Mouse (Mus musculus): ENCODE results near the gene Olfr1252. TPM values are rescaled to one million over a fixed set of nuclear protein-coding genes. Genes with fewer than 3 reads are reported as not detected.

The Olfr1252 gene
- total RNA-seq (2018; cell fraction: chromatin; rRNA removed), result not detected
- total RNA-seq (2018; cell fraction: cytosol; rRNA removed), result not detected
- not detected for total RNA-seq (2018; cell fraction: nucleus; rRNA removed)
- polyA plus RNA-seq (2018), result not detected in 3 replicates

DNA sequence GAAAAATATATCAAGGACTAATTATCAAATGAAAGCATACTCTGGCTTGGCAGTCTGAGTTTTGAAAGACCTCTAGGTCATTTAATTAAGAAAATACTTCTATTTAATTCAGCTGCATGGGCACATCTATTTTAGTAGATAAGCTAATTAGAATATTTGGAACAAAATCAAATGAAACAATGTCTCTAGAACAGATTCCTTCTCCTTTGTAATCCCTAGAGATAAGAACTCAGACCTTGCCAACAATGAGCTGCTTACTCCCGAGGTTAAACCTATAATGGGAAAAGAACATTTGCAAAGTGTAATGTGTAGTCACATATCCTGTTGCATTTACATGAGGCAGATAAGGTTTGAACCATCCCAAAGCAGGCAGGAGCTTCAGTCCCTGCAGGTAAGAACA is at the start of gene Olfr1252:
Olfr1252 (minus strand) TSS at position 101 of the 400 bp plus-strand sequence.
- Histone ChIP-seq H3K36me3 (ENCODE audit: inconsistent target) (no peaks in the 10 kb centered on the region), H3K4me3 (ENCODE audit: inconsistent target) (no peak within 1 kb of the TSS), H3K79me2 (ENCODE audit: inconsistent target) (no peaks in the 10 kb centered on the region), H3K27ac (no peak within 1 kb of the TSS)
- WGBS (ENCODE audit: missing documents), result 56% methylated on average over 1 of the region's 1 CpGs

- WGBS (ENCODE audit: missing documents), result no CpG with 5 or more reads among the region's 1 CpGs
- no peak within 1 kb of the TSS for H3K4me3 ChIP-seq (ENCODE audit: inconsistent target)
- H3K79me2 ChIP-seq (ENCODE audit: inconsistent target), result no peaks in the 10 kb centered on the region
- no peak within 1 kb of the TSS for H3K27ac ChIP-seq
- H3K36me3 ChIP-seq (ENCODE audit: inconsistent target), result no peaks in the 10 kb centered on the region
These were observed 32.2 kb upstream of the Olfr1252 start, which contains the start of gene Olfr1253 for GRCm38 (mm10) chr2:89756990-89757389. Gene Olfr1253 (minus strand): TSS chr2:89757090.

DNA sequence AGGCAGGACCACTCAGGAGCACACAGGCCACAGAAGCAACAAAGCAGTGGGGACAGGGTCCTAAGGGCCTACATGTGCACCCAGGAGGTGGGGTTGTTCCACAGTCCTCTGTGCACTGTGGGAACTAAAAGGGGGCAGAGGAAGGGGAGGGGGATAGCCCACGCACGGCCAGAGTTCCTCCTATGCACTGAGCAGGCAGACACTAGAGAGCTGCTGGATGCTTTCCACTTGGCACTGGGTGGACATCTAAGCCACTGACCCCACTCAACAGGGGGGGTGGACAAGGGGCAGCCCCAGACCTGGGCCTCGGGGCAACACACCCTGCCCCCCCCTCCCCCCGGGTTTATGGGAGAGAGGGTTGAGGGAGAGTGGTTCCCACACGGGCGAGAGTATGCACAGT is 32.8 kb downstream of the Olfr1252 start:
- H3K79me2 ChIP-seq (ENCODE audit: inconsistent target), result no peaks in the 10 kb centered on the region
- no peak overlapping the region for H3K27ac ChIP-seq
- no peaks in the 10 kb centered on the region for H3K36me3 ChIP-seq (ENCODE audit: inconsistent target)
- WGBS (ENCODE audit: missing documents), result 79% methylated on average over 6 of the region's 6 CpGs
- H3K4me3 ChIP-seq (ENCODE audit: inconsistent target), result no peak overlapping the region

- H3K36me3 ChIP-seq (ENCODE audit: inconsistent target), result no peaks in the 10 kb centered on the region
- no peaks in the 10 kb centered on the region for H3K79me2 ChIP-seq (ENCODE audit: inconsistent target)
- no peak within 1 kb of the TSS for H3K27ac ChIP-seq
- no peak within 1 kb of the TSS for H3K4me3 ChIP-seq (ENCODE audit: inconsistent target)
These were observed 53.0 kb downstream of the Olfr1252 start, which contains the start of gene Olfr1251 for GRCm38 (mm10) chr2:89671836-89672235. Gene Olfr1251 (minus strand): TSS chr2:89671936.

Other genes starting within 250 kb of the Olfr1252 start
- not detected in 3 replicates for gene Olfr1241, start 237.9 kb downstream of the Olfr1252 start, polyA plus RNA-seq (2018)
- not detected in 3 replicates for gene Olfr1242, start 226.7 kb downstream of the Olfr1252 start, polyA plus RNA-seq (2018)
- not detected in 3 replicates for gene Olfr1243, start 193.5 kb downstream of the Olfr1252 start, polyA plus RNA-seq (2018)
- gene Olfr1245, start 146.6 kb downstream of the Olfr1252 start, polyA plus RNA-seq (2018), result not detected in 3 replicates
- gene Olfr1246, start 131.9 kb downstream of the Olfr1252 start, polyA plus RNA-seq (2018), result not detected in 3 replicates
- gene Olfr1247, start 110.9 kb downstream of the Olfr1252 start, polyA plus RNA-seq (2018), result not detected in 3 replicates
- not detected in 3 replicates for gene Olfr1248, start 106.8 kb downstream of the Olfr1252 start, polyA plus RNA-seq (2018)
- gene Olfr1249, start 90.0 kb downstream of the Olfr1252 start, polyA plus RNA-seq (2018), result not detected in 3 replicates
- not detected in 3 replicates for gene Olfr1250, start 63.5 kb downstream of the Olfr1252 start, polyA plus RNA-seq (2018)
- not detected in 3 replicates for gene Olfr1251, start 53.1 kb downstream of the Olfr1252 start, polyA plus RNA-seq (2018)
- not detected in 3 replicates for gene Olfr1253, start 32.1 kb upstream of the Olfr1252 start, polyA plus RNA-seq (2018)
- not detected in 3 replicates for gene Olfr1254, start 68.6 kb upstream of the Olfr1252 start, polyA plus RNA-seq (2018)
- not detected in 3 replicates for gene Olfr1255, start 87.0 kb upstream of the Olfr1252 start, polyA plus RNA-seq (2018)
- gene Olfr1256, start 116.5 kb upstream of the Olfr1252 start, polyA plus RNA-seq (2018), result not detected in 3 replicates
- not detected in 3 replicates for gene Olfr48, start 123.2 kb upstream of the Olfr1252 start, polyA plus RNA-seq (2018)
- not detected in 3 replicates for gene Olfr1257, start 153.4 kb upstream of the Olfr1252 start, polyA plus RNA-seq (2018)
- not detected in 3 replicates for gene Olfr1258, start 202.3 kb upstream of the Olfr1252 start, polyA plus RNA-seq (2018)
- not detected in 3 replicates for gene Olfr1259, start 223.7 kb upstream of the Olfr1252 start, polyA plus RNA-seq (2018)
- not detected in 3 replicates for gene Olfr1260, start 249.3 kb upstream of the Olfr1252 start, polyA plus RNA-seq (2018)

Data from macrophage (primary cell).